Mouse (Mus musculus) macrophage (primary cell): Measurements from ENCODE around the gene Ddx3x. TPM values are rescaled to one million over a fixed set of nuclear protein-coding genes. Genes with fewer than 3 reads are reported as not detected.
"Not testable (repeated sequence)": the region's sequence is repeated elsewhere in the genome, so short reads cannot be mapped to it uniquely, and the experiment has no call there.

Source experiments
- H3K27ac ChIP-seq: fragments of 350-480 bp; formaldehyde crosslinking; 2 replicates; pipeline ENCODE4 v1.9.0; 2021
- H3K36me3 ChIP-seq: fragments of 350-480 bp; formaldehyde crosslinking; 2 replicates; pipeline ENCODE4 v1.9.0; 2021; ENCODE audit errors: inconsistent target
- H3K4me3 ChIP-seq: fragments of 350-480 bp; formaldehyde crosslinking; 2 replicates; pipeline ENCODE4 v1.9.0; 2021; ENCODE audit errors: inconsistent target
- H3K79me2 ChIP-seq: fragments of 350-480 bp; formaldehyde crosslinking; 2 replicates; pipeline ENCODE4 v1.9.0; 2021; ENCODE audit errors: inconsistent target
- WGBS: methylation state at CpG from one replicate; pipeline ENCODE4 v1.1.7; 2026; ENCODE audit warnings: inconsistent platforms; ENCODE audit not compliant: missing documents; 5-methylcytosine and 5-hydroxymethylcytosine counted together
- polyA plus RNA-seq: library from polyadenylated mRNA; stranded (reverse); fragments of 250-400 nt; gene quantifications from 3 replicates; pipeline ENCODE4 v1.2.4, GENCODE M21; 2018; ENCODE audit warnings: inconsistent platforms

The Ddx3x gene
- polyA plus RNA-seq, 1 experiment from 2014 or later, result 152 TPM

GRCm38 (mm10) chrX:13245027-13245426 is 35.7 kb upstream of the Ddx3x start:
- WGBS, result 65% methylated on average over 3 of the region's 3 CpGs
- Histone ChIP-seq H3K79me2 (no peaks in the 10 kb centered on the region), H3K36me3 (no peaks in the 10 kb centered on the region), H3K27ac (no peak overlapping the region), H3K4me3 (no peak overlapping the region)

DNA sequence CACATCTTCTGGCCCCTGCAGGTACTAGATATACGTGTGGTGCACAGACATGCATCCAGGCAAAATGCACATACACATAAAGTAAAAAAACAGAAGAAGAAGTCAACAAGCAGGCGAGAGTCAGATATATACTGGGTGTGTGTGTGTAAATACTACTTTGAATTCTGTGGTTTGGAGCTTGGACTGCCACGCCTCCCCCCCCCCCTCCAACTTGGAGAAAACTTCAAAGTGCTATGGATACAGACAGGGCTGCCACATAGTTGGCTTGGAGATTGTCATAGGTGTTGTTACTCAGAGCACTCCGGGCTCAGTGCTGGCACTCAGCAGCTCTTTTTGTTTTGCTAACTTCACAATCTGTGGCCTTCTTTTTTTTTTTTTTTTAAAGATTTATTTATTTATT is 29.1 kb upstream of the Ddx3x start:
- Histone ChIP-seq H3K27ac (no peak overlapping the region), H3K79me2 (no peaks in the 10 kb centered on the region), H3K36me3 (no peaks in the 10 kb centered on the region), H3K4me3 (no peak overlapping the region)
- 97% methylated on average over 3 of the region's 4 CpGs for WGBS

DNA sequence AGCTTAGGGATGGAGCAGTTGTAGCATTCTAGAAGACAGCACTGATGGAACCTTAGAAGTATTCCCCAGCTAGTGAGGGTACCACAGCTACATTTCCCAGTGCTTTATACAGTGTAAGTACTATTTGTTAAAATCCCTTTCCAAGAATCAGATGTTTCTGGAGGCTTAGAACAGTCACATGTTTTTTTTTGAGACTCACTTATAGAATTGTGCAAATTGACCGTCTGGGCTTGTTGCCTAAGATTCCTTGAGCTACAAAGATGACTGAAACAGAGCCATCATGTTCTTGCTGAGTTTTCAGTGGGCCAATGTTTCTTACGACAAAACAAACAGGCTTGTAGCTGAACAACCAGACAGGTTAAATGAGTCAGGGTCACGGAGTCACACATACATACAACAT is 26.5 kb upstream of the Ddx3x start:
- no peaks in the 10 kb centered on the region for H3K79me2 ChIP-seq
- H3K4me3 ChIP-seq, result no peak overlapping the region
- 93% methylated on average over 3 of the region's 3 CpGs for WGBS
- H3K36me3 ChIP-seq, result no peaks in the 10 kb centered on the region
- H3K27ac ChIP-seq, result no peak overlapping the region

DNA sequence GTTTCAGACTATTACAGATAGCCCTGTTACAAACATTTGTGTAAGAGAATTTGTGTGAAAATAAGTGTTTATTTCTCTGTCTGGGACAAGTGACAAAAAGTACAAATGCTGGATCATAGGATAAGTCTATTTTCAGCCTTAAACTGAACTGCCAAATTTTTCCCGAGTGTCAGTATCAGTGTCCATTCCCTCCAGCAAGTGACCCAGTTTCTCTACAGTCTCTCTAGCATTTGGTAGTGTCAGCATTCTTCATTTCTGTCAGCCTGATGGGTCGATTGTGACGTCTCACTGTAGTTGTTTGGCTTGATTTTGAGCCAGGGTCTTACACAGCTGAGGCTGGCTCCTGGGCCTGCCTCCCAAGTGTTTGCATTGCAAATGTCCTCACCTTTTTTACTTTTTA is 17.4 kb upstream of the Ddx3x start:
- Histone ChIP-seq H3K36me3 (no peaks in the 10 kb centered on the region), H3K79me2 (no peaks in the 10 kb centered on the region), H3K4me3 (no peak overlapping the region), H3K27ac (no peak overlapping the region)
- 83% methylated on average over 3 of the region's 3 CpGs for WGBS

GRCm38 (mm10) chrX:13275519-13276137 is 5.1 kb upstream of the Ddx3x start:
- Histone ChIP-seq H3K36me3 (no peaks in the 10 kb centered on the region), H3K27ac (no peak overlapping the region), H3K79me2 (no peaks in the 10 kb centered on the region), H3K4me3 (no peak overlapping the region)
- WGBS, result 87% methylated on average over 6 of the region's 6 CpGs

- Histone ChIP-seq H3K4me3 (no peak overlapping the region), H3K27ac (no peak overlapping the region), H3K79me2 (peaks cover 26% of the 10 kb centered on the region), H3K36me3 (no peaks in the 10 kb centered on the region)
- WGBS, result 91% methylated on average over 16 of the region's 17 CpGs
Measured at GRCm38 (mm10) chrX:13278996-13279395, 1.8 kb upstream of the Ddx3x start.

- peak overlapping the region; percentile 93 for H3K27ac ChIP-seq
- H3K79me2 ChIP-seq, result peaks cover 36% of the 10 kb centered on the region
- 5% methylated on average over 11 of the region's 14 CpGs for WGBS
- H3K4me3 ChIP-seq, result peak overlapping the region; percentile 48
- H3K36me3 ChIP-seq, result no peaks in the 10 kb centered on the region
Measured at GRCm38 (mm10) chrX:13280037-13280408, 747 bp upstream of the Ddx3x start.

DNA sequence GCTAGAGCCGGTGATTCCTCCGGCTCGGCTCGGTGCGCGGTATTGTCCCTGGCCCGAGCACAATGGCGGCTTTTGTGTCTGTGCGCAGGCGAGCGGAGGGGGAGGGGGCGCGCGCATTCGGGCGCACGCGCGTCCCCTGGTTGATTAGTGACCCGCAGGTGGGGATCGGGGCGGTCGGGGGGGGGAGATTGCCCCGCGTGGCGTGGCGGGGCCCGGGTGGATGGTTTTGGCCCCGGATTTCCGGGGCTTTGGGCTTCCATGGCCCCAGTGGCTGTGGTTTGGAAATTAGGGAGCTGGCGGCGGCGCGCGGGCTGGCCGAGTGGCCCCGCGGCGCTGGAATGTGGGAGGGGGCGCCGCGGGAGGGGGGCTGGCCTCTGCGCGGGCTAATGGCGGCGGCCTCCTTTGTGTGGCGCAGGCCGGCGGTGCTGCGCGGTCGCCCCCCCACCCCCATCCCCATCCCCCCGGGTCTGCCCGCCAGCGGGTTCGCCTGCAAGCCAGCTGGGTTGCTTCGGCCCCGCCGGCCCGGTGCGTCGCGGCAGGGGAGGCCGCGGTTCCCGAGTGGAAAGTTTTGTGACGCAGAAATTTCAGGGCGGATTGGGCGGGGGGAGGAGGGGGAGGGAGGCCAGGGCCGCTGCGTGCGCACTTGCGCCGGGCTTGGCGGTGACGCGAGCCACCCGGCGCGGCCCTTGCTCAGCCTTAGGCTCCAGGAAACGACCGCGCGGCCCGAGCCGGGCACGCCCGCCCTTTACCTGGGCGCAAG is 739 bp downstream of the Ddx3x start:
- H3K79me2 ChIP-seq, result peaks cover 49% of the 10 kb centered on the region
- H3K4me3 ChIP-seq, result peak overlapping the region; percentile 55
- no peaks in the 10 kb centered on the region for H3K36me3 ChIP-seq
- 4% methylated on average over 26 of the region's 89 CpGs for WGBS
- H3K27ac ChIP-seq, result peak overlapping the region; percentile 93

DNA sequence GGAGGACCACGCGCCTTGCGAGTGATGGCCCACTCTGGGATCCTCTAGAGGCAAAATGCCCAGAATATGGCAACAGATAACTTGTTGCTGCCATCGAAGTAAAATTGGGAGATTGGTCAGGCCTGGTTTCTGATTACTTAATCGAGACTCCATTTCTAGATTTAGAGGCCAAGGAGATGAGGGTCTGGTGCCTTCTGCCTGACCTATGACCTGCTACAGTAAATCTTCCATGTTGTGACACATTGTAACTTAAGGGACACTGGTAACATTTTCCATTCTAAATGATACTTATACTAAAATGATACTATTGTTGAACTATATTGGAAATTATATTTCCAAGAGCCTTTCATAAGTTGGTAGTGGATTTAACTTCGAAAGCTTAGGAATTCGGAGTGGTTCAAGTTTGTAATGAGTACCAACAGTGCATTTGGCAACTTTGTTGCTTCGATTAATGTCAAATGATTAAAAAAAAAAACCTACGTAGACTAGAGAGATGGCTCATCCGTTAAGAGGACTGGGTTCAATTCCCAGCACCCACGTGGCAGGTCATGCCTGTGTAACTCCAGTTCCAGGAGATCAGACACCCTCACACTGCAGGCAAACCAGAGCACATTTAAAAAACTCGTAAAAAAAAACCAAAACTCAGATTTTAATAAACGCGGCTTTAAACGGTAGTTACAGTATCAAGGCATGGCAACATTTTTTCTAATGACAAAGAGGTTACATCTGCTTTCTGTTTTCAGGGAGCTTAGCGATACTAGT is 1.5 kb downstream of the Ddx3x start:
- peak overlapping the region; percentile 32 for H3K27ac ChIP-seq
- WGBS, result 24% methylated on average over 13 of the region's 16 CpGs

GRCm38 (mm10) chrX:13285772-13286171 is 5.0 kb downstream of the Ddx3x start:
- Histone ChIP-seq H3K79me2 (peaks cover 49% of the 10 kb centered on the region), H3K27ac (no peak overlapping the region), H3K36me3 (peaks cover 23% of the 10 kb centered on the region; the same call in 1 of the 2 replicates), H3K4me3 (no peak overlapping the region)
- 96% methylated on average over 4 of the region's 4 CpGs for WGBS

More for the DNA sequence above, 1.5 kb downstream of the Ddx3x start:
- peaks cover 49% of the 10 kb centered on the region for H3K79me2 ChIP-seq
- peak overlapping the region; percentile 55 for H3K4me3 ChIP-seq
- H3K36me3 ChIP-seq, result no peaks in the 10 kb centered on the region

DNA sequence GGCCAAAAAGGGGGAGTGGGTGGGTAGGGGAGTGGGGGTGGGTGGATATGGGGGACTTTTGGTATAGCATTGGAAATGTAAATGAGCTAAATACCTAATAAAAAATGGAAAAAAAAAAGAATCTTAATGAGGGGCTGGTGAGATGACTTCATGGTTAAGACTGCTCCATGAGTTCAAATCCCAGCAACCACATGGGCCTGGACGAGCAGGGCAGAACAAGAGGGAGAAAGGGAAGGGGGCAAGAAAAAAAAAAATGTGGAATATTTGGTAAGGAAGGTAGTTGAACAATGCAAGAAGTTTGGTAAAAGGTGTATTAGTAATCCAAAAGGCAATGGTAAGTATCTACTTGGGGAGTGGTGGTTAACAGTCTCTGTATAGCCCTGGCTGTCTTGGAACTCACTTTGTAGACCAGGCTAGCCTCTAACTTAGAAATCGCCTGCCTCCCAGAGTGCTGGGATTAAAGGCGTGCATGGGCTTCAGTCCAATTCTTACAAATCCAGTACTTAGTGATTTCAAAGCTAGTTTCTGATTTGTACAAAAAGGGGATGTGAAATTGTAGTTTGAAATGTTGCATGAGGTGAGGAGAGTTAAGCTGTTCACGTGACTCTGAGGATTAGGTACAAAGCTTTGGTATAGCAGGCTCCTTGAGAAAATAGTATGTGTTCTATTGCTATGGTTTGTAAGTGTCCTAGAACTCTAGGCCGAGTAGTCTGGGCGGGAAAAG is 13.9 kb downstream of the Ddx3x start:
- Histone ChIP-seq H3K79me2 (no peaks in the 10 kb centered on the region), H3K36me3 (peaks cover 9% of the 10 kb centered on the region; the same call in 1 of the 2 replicates), H3K4me3 (no peak overlapping the region), H3K27ac (no peak overlapping the region)
- 73% methylated on average over 3 of the region's 6 CpGs for WGBS

DNA sequence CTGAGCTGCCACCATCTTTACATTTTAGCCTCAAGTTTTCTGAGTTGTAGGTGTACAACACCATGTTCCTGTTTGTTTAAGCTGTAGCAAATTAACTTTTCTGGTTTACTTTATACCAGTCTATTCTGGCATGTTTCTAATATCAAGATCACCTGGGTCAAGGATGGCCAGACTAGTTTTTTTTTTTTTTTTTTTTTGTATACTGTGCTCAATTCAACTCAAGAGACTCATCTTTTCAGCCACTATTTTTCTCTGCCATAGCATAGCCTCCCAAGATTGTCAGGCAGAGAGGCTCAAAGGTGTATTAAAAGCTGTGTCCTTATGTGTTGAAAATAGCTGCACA is 14.4 kb downstream of the Ddx3x start:
- no peaks in the 10 kb centered on the region for H3K79me2 ChIP-seq

GRCm38 (mm10) chrX:13296241-13296640 is 15.5 kb downstream of the Ddx3x start:
- whole genome bisulfite sequencing, result 74% methylated on average over 3 of the region's 4 CpGs
- H3K36me3 ChIP-seq, H3K4me3 ChIP-seq: not testable (repeated sequence)

More for the DNA sequence above, 14.4 kb downstream of the Ddx3x start:
- no peak overlapping the region for H3K4me3 ChIP-seq
- H3K27ac ChIP-seq, result no peak overlapping the region
- peaks cover 4% of the 10 kb centered on the region; the same call in 1 of the 2 replicates for H3K36me3 ChIP-seq

DNA sequence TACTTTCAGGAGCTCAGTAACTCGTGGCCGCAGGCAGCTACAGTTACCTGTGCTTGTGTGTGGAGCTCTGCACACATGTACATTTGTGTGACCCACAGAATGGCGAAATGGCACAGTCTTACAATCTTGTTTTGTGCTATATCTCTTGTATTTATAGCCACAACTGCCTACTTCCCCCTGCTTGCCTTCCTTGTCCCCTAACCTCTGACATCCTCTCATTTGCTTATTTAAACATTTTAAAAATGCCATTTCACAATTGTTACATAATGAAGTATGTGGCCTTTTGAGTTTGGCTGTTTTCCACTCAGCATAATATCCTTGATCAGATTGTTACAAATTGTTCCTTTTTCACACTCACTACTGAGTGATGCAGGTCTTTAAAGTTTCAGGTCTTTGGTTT is 25.4 kb downstream of the Ddx3x start:
- Histone ChIP-seq H3K4me3 (no peak overlapping the region), H3K79me2 (no peaks in the 10 kb centered on the region), H3K27ac (no peak overlapping the region), H3K36me3 (no peaks in the 10 kb centered on the region)
- 50% methylated on average over 3 of the region's 3 CpGs for WGBS

More at GRCm38 (mm10) chrX:13296241-13296640, 15.5 kb downstream of the Ddx3x start:
- not testable (repeated sequence) for H3K27ac ChIP-seq, H3K79me2 ChIP-seq
